Mouse (Mus musculus) heart, adult 8-10 months (tissue): Measurements from ENCODE around the gene Fgl2. TPM values are rescaled to one million over a fixed set of nuclear protein-coding genes. Genes with fewer than 3 reads are reported as not detected.

ENCODE experiments used
- total RNA-seq, 4 experiments: library from RNA; stranded (reverse); gene quantifications; 2 replicates each; pipeline ENCODE4 v1.2.4; 2022

Fgl2 gene
- total RNA-seq, 4 experiments from 2014 or later = 12.4 to 23.7 (median 18.0) TPM

Other genes starting within 250 kb of the Fgl2 start
- 1 to 10 TPM; 3.9 to 6.5 (median 4.2) TPM for gene Gsap, start 186.4 kb upstream of the Fgl2 start, total RNA-seq
- gene Ccdc146, start 52.0 kb downstream of the Fgl2 start, total RNA-seq = 1 to 10 TPM; 2.6 to 6.0 (median 4.1) TPM
- gene Fam185a, start 52.3 kb downstream of the Fgl2 start, total RNA-seq = 10 to 100 TPM; 20.9 to 23.3 (median 22.5) TPM
- gene Lrrc17, start 170.9 kb downstream of the Fgl2 start, total RNA-seq = 1 to 10 TPM; 1.5 to 3.2 (median 2.2) TPM